Mouse (Mus musculus): ENCODE results near the gene Tmem98. TPM values are rescaled to one million over a fixed set of nuclear protein-coding genes. Genes with fewer than 3 reads are reported as not detected.

Gene Tmem98
- polyA plus RNA-seq, 1 experiment from 2014 or later, result 96.4 TPM

- H3K4me2 ChIP-seq, result peak overlapping the region; percentile 92
- no peaks in the 10 kb centered on the region for H3K36me3 ChIP-seq
- H3K9ac ChIP-seq, result no peak overlapping the region
- no peak for ATAC-seq (ENCODE audit: extremely low read depth, insufficient number of reproducible peaks, low FRiP score, low TSS enrichment)
- H3K4me3 ChIP-seq, result no peak overlapping the region
- peaks cover 39% of the 10 kb centered on the region for H3K4me1 ChIP-seq
- H3K27ac ChIP-seq (replicated peaks), result no peak overlapping the region
- no peaks in the 10 kb centered on the region for H3K27me3 ChIP-seq (replicated peaks)
- H3K9me3 ChIP-seq, result no peaks in the 10 kb centered on the region
- WGBS, result 84% methylated on average over 2 of the region's 2 CpGs
Observed at GRCm38 (mm10) chr11:80777708-80778107, 32.3 kb upstream of the Tmem98 start.

GRCm38 (mm10) chr11:80778157-80778556 lies 31.8 kb upstream of the Tmem98 start:
- Histone ChIP-seq H3K4me2 (peak overlapping the region; percentile 92), H3K9me3 (no peaks in the 10 kb centered on the region), H3K27me3 (replicated peaks) (no peaks in the 10 kb centered on the region), H3K36me3 (no peaks in the 10 kb centered on the region), H3K4me1 (peaks cover 34% of the 10 kb centered on the region), H3K4me3 (peak overlapping the region; percentile 24), H3K9ac (peak overlapping the region; percentile 45; the same call in 1 of the 2 replicates), H3K27ac (replicated peaks) (0 out of 2 replicates have a peak overlapping the region, but pooled peaks have one; percentile 12)
- no peak for ATAC-seq (ENCODE audit: extremely low read depth, insufficient number of reproducible peaks, low FRiP score, low TSS enrichment)
- 64% methylated on average over 6 of the region's 6 CpGs for WGBS

GRCm38 (mm10) chr11:80778916-80779526 lies 31.0 kb upstream of the Tmem98 start:
- peak overlapping the region; percentile 73 for H3K27ac ChIP-seq (replicated peaks)
- WGBS, result 5% methylated on average over 18 of the region's 18 CpGs
- H3K36me3 ChIP-seq, result no peaks in the 10 kb centered on the region
- peaks cover 33% of the 10 kb centered on the region for H3K4me1 ChIP-seq
- no peaks in the 10 kb centered on the region for H3K27me3 ChIP-seq (replicated peaks)
- H3K4me2 ChIP-seq, result peak overlapping the region; percentile 92
- ATAC-seq (ENCODE audit: extremely low read depth, insufficient number of reproducible peaks, low FRiP score, low TSS enrichment), result no peak
- H3K4me3 ChIP-seq, result peak overlapping the region; percentile 71
- H3K9ac ChIP-seq, result peak overlapping the region; percentile 87
- H3K9me3 ChIP-seq, result no peaks in the 10 kb centered on the region

GRCm38 (mm10) chr11:80779527-80780344 lies 30.2 kb upstream of the Tmem98 start, which contains the start of gene Myo1d:
Myo1d (minus strand) TSS chr11:80780025.
- peaks cover 40% of the 10 kb centered on the region for H3K4me1 ChIP-seq
- H3K36me3 ChIP-seq, result no peaks in the 10 kb centered on the region
- no peaks in the 10 kb centered on the region for H3K27me3 ChIP-seq (replicated peaks)
- under 1% methylated on average over 66 of the region's 87 CpGs for WGBS
- no peaks in the 10 kb centered on the region for H3K9me3 ChIP-seq
- H3K9ac ChIP-seq, result peak within 1 kb of the TSS; percentile 87
- ATAC-seq (ENCODE audit: extremely low read depth, insufficient number of reproducible peaks, low FRiP score, low TSS enrichment), result peak; percentile 97
- H3K4me2 ChIP-seq, result peak within 1 kb of the TSS; percentile 92
- H3K4me3 ChIP-seq, result peak within 1 kb of the TSS; percentile 71
- H3K27ac ChIP-seq (replicated peaks), result peak within 1 kb of the TSS; percentile 73

- Histone ChIP-seq H3K9me3 (no peaks in the 10 kb centered on the region), H3K36me3 (no peaks in the 10 kb centered on the region), H3K4me1 (peaks cover 40% of the 10 kb centered on the region), H3K27me3 (replicated peaks) (no peaks in the 10 kb centered on the region), H3K9ac (no peak overlapping the region), H3K4me2 (no peak overlapping the region), H3K4me3 (no peak overlapping the region), H3K27ac (replicated peaks) (no peak overlapping the region)
- ATAC-seq (ENCODE audit: extremely low read depth, insufficient number of reproducible peaks, low FRiP score, low TSS enrichment), result no peak
- WGBS, result 76% methylated on average over 2 of the region's 2 CpGs
Observed at GRCm38 (mm10) chr11:80781535-80781934, 28.4 kb upstream of the Tmem98 start.

- H3K27me3 ChIP-seq (replicated peaks), result no peaks in the 10 kb centered on the region
- H3K9ac ChIP-seq, result no peak overlapping the region
- 38% methylated on average over 7 of the region's 7 CpGs for whole genome bisulfite sequencing
- H3K4me2 ChIP-seq, result no peak overlapping the region
- H3K36me3 ChIP-seq, result no peaks in the 10 kb centered on the region
- ATAC-seq (ENCODE audit: extremely low read depth, insufficient number of reproducible peaks, low FRiP score, low TSS enrichment), result no peak
- no peak overlapping the region for H3K27ac ChIP-seq (replicated peaks)
- no peaks in the 10 kb centered on the region for H3K9me3 ChIP-seq
- H3K4me3 ChIP-seq, result no peak overlapping the region
- H3K4me1 ChIP-seq, result peaks cover 33% of the 10 kb centered on the region
Observed at GRCm38 (mm10) chr11:80783460-80783859, 26.5 kb upstream of the Tmem98 start.

- Histone ChIP-seq H3K4me2 (peak overlapping the region; percentile 20; the same call in 1 of the 2 replicates), H3K9ac (peak overlapping the region; percentile 28; the same call in 1 of the 2 replicates)
- no peak for ATAC-seq (ENCODE audit: extremely low read depth, insufficient number of reproducible peaks, low FRiP score, low TSS enrichment)
Observed at GRCm38 (mm10) chr11:80784294-80784743, 25.7 kb upstream of the Tmem98 start.

GRCm38 (mm10) chr11:80785672-80786071 lies 24.3 kb upstream of the Tmem98 start:
- ATAC-seq (ENCODE audit: extremely low read depth, insufficient number of reproducible peaks, low FRiP score, low TSS enrichment), result no peak
- Histone ChIP-seq H3K4me2 (no peak overlapping the region), H3K4me3 (no peak overlapping the region), H3K36me3 (no peaks in the 10 kb centered on the region), H3K27ac (replicated peaks) (no peak overlapping the region), H3K9me3 (no peaks in the 10 kb centered on the region), H3K27me3 (replicated peaks) (no peaks in the 10 kb centered on the region), H3K4me1 (peaks cover 21% of the 10 kb centered on the region), H3K9ac (no peak overlapping the region)
- 63% methylated on average over 5 of the region's 5 CpGs for WGBS

More at GRCm38 (mm10) chr11:80784294-80784743, 25.7 kb upstream of the Tmem98 start:
- no peak overlapping the region for H3K4me3 ChIP-seq
- WGBS, result 6% methylated on average over 3 of the region's 3 CpGs
- H3K36me3 ChIP-seq, result no peaks in the 10 kb centered on the region
- no peaks in the 10 kb centered on the region for H3K27me3 ChIP-seq (replicated peaks)
- peak overlapping the region; percentile 76 for H3K27ac ChIP-seq (replicated peaks)
- peaks cover 25% of the 10 kb centered on the region for H3K4me1 ChIP-seq
- no peaks in the 10 kb centered on the region for H3K9me3 ChIP-seq

GRCm38 (mm10) chr11:80789647-80790240 lies 20.2 kb upstream of the Tmem98 start:
- H3K4me1 ChIP-seq, result peaks cover 12% of the 10 kb centered on the region
- no peak overlapping the region for H3K9ac ChIP-seq
- H3K4me2 ChIP-seq, result no peak overlapping the region
- no peaks in the 10 kb centered on the region for H3K9me3 ChIP-seq
- ATAC-seq (ENCODE audit: extremely low read depth, insufficient number of reproducible peaks, low FRiP score, low TSS enrichment), result no peak
- no peaks in the 10 kb centered on the region for H3K27me3 ChIP-seq (replicated peaks)
- no peak overlapping the region for H3K27ac ChIP-seq (replicated peaks)
- no peak overlapping the region for H3K4me3 ChIP-seq
- 59% methylated on average over 7 of the region's 7 CpGs for WGBS
- H3K36me3 ChIP-seq, result no peaks in the 10 kb centered on the region

GRCm38 (mm10) chr11:80790413-80790812 lies 19.6 kb upstream of the Tmem98 start:
- Histone ChIP-seq H3K4me2 (no peak overlapping the region), H3K36me3 (no peaks in the 10 kb centered on the region), H3K9ac (no peak overlapping the region), H3K27me3 (replicated peaks) (no peaks in the 10 kb centered on the region), H3K9me3 (no peaks in the 10 kb centered on the region), H3K27ac (replicated peaks) (no peak overlapping the region), H3K4me3 (no peak overlapping the region), H3K4me1 (peaks cover 7% of the 10 kb centered on the region)
- ATAC-seq (ENCODE audit: extremely low read depth, insufficient number of reproducible peaks, low FRiP score, low TSS enrichment), result no peak
- 59% methylated on average over 3 of the region's 3 CpGs for WGBS

GRCm38 (mm10) chr11:80791677-80792432 lies 18.1 kb upstream of the Tmem98 start:
- H3K4me2 ChIP-seq, result no peak overlapping the region
- H3K4me3 ChIP-seq, result no peak overlapping the region
- WGBS, result 42% methylated on average over 3 of the region's 3 CpGs
- ATAC-seq (ENCODE audit: extremely low read depth, insufficient number of reproducible peaks, low FRiP score, low TSS enrichment), result no peak
- no peaks in the 10 kb centered on the region for H3K27me3 ChIP-seq (replicated peaks)
- no peak overlapping the region for H3K9ac ChIP-seq
- H3K4me1 ChIP-seq, result peaks cover 3% of the 10 kb centered on the region; the same call in 1 of the 2 replicates
- H3K27ac ChIP-seq (replicated peaks), result no peak overlapping the region
- H3K36me3 ChIP-seq, result no peaks in the 10 kb centered on the region
- no peaks in the 10 kb centered on the region for H3K9me3 ChIP-seq

All from heart, embryonic 13.5 days (tissue).